Mouse (Mus musculus) testis, adult 2 months (tissue): ENCODE results near the gene Tmem274.

Source experiments
- CTCF ChIP-seq: fragments of 200-500 bp; IDR thresholded peaks from 2 replicates; pipeline ENCODE4 v1.5.1; 2012; ENCODE audit warnings: low read depth, mild to moderate bottlenecking, inconsistent platforms, low read length, moderate library complexity; ENCODE audit not compliant: control insufficient read depth, insufficient read depth, insufficient replicate concordance
- POLR2A ChIP-seq: fragments of 200-500 bp; IDR thresholded peaks from 2 replicates; pipeline ENCODE4 v1.6.1; 2012; ENCODE audit warnings: low read depth, mild to moderate bottlenecking, inconsistent platforms, low read length, moderate library complexity; ENCODE audit not compliant: control insufficient read depth

GRCm38 (mm10) chr4:149429592-149429991, 47.6 kb upstream of the Tmem274 start:
- TF ChIP-seq CTCF (no peak), POLR2A (no peak)
